Mouse (Mus musculus) cerebellum, postnatal 36 days (tissue): ENCODE data around the gene Lrguk.

ENCODE experiments used
- DNase-seq, 2 experiments: peaks; one replicate each; pipeline ENCODE4 v3.0.0; 2021 to 2022; ENCODE audit warnings: mixed read lengths in 2 of 2

Gene Lrguk

DNA sequence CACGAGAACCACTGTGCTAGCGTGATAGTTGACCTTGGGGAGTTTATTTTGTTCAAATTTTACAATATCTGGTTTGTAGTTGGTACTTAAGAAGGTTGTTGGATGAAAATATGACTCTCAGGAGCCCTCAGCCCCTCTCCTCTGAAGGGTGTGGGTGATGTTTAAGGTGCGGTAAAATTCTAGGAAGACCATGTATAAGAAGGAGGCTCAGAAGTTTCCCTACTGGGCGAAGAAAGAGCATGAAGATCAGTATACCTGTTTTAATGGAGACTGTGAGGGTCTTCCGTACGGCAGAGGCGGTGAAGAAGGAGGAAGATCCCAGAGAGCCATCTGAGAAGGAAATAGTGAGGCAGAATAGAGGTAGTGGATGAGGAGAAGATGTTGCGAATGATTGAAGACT lies 38.0 kb downstream of the Lrguk start:
- no peak for DNase-seq

DNA sequence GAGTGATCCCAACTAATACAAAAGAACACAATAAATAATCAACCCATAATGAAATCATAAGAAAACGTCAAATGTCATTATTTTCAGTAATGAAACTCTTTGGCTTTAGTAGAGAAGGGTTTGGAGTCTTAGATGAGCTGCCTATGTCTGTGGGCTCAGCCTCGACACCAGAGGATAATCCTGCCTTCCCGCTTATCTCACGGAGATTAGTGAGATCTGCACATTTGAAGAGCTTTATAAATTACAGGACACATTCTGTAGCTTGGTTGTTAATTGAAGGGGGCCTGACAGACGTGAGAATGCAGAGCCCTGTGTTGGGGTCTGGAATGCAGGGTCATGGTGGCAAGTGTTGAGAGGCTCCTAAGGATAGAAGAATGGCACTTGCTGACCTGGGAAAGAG lies 42.7 kb downstream of the Lrguk start:
- DNase-seq = no peak

- no peak for DNase-seq
Observed at GRCm38 (mm10) chr6:34073931-34074442, 44.7 kb downstream of the Lrguk start.

DNA sequence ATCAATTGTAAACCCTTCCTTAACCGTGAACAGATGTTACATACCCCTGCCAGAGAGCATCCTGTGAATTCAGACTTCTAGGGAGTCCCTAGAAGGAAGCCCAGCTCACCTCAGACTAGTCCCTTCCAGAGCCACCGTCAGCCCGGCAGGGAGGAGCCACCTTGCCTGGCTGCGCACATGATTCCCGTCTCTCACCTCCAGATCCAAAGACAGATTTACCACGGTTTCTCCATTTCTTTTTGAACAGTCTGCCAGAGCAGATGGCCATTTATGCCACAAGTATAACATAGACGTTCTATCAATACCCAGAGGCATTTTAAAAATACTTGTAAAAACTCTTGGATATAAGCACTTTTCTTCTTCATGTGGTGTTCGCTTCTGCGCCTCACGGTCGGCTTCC lies 46.3 kb downstream of the Lrguk start:
- DNase-seq = no peak

GRCm38 (mm10) chr6:34083471-34083870 lies 54.2 kb downstream of the Lrguk start:
- no peak for DNase-seq

- no peak for DNase-seq
Observed at GRCm38 (mm10) chr6:34087701-34088100, 58.5 kb downstream of the Lrguk start.

DNA sequence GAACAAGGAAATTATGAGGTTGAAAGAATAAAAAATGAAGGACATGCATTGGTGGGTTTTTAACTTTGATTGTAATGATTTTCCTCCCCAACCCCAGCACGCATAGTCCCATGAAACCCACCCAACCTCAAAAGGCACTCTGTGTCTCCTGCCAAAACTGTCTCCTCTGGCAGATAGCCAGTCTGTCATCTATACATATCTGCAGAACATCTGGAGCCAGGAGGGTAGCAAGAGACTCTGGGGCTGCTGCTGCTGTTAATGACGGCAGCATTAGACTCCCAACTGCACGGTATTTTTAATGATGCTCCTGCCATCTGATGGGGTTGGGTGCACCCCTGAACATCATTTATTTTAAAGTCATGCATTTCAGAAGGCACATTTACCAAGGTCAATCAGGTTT lies 59.7 kb downstream of the Lrguk start:
- DNase-seq = no peak

DNA sequence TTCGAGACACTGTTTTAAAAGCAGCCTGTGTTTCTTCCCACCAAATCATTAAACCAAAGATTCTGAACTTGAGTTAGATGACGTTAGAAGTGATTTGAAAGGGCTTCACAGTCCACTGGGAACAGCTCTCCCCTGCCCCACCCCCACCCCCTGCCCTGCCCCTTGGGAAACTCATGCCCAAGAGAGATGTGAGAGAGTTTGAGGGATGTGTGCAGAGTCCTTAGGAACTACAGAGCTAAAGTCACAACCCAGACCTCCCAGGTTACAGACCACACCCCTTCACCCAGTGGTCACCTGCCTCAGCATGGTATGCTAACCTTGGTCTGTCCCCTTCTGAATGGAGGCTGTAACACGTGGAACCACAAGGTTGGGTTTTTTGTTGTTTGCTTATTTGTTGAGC lies 62.3 kb downstream of the Lrguk start:
- no peak for DNase-seq

GRCm38 (mm10) chr6:34096274-34096673 lies 67.0 kb downstream of the Lrguk start:
- no peak for DNase-seq

GRCm38 (mm10) chr6:34096905-34097304 lies 67.7 kb downstream of the Lrguk start:
- no peak for DNase-seq

- DNase-seq = no peak
Observed at GRCm38 (mm10) chr6:34099725-34100124, 70.5 kb downstream of the Lrguk start.

- DNase-seq = no peak
Observed at GRCm38 (mm10) chr6:34101531-34102396, 72.5 kb downstream of the Lrguk start.

DNA sequence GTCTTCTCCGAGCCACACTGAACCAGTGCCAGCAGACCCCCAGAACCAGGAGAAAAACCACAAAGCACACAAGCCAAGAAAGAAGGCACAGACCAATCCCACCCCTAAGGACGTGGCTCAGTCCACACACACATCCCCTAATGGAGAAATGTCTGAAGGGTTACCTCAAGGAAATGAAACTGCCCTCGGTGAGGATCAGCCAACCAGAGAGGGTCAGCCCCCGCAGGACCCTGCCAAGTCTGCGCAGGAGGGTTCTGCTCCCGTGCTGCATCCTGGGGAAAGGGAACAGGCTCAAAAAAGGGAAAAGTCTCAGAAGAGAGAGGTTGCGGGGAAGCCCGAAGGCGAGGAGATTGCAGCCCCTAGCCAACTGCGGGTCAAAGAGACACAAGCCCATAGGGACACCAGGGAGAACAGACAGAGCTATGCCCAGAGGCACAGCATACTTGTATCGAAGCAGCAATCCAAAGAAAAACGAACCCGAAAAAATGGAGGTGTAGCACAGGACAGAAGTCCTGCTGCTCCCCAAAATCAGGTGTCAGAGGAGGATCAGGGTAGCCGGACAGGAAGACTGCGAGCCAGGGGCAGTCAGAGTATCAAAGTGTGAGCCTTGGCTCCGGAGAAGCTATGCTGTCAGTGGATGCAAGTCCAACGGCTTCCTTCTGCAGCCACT lies 74.1 kb downstream of the Lrguk start:
- no peak for DNase-seq

DNA sequence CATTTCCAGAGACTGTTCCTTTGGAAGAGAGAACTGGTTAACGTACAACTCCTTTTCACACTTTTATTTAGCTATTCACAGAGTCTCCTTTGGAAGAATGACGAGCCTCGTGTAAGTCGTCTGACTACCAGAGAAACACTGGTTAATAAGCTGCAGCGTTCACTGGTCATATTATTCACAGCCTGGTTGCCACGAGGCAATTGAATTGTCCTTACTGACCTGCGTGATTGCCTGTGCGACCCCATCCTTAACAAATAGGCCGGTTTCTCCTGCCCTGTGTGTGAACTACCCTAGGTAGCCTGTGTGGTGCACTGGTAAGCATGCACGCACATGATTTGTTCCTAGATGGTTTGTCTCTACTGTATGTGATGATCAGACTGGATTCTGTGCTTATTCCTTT lies 81.3 kb downstream of the Lrguk start:
- no peak for DNase-seq

DNA sequence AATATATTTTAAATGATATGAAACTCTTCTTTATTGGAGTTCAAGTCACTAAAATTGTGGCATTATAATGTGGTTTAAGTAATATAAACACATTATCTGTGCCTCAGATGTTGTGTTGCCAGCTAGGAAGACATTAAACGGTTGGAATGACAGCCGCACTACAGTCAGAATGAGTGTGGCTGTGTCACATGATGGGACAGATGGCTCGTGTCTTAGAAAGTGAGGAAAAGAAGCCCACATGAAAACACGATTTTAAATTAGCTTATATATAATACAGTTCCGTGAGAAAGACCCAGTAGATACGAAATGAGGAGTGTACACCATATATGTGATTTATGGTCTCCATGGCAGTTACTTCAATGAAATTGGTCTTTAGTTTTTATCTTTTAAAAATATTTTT lies 82.2 kb downstream of the Lrguk start:
- DNase-seq = no peak

- DNase-seq = no peak
Observed at GRCm38 (mm10) chr6:34116838-34117478, 87.7 kb downstream of the Lrguk start.

DNA sequence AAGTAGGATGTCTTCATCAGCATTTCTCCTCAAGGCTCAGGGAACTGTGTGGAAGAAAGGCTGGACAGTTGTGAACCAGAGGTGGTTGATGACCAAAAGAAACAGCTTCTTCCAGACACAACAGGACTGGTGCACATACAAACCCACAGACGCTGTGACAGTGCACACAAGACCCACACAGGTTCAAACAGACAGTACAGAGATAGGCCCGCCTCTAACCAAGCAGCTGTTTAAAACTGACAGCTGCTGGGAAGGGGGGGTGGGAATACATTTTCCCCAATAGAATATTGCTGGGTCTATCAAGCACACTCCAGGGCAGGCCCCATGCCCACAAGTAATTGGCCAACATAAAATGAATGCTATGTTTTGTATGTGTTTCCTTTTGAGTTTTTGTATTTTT lies 95.2 kb downstream of the Lrguk start:
- DNase-seq = no peak

- DNase-seq = no peak
Observed at GRCm38 (mm10) chr6:34129261-34129660, 100.0 kb downstream of the Lrguk start.

DNA sequence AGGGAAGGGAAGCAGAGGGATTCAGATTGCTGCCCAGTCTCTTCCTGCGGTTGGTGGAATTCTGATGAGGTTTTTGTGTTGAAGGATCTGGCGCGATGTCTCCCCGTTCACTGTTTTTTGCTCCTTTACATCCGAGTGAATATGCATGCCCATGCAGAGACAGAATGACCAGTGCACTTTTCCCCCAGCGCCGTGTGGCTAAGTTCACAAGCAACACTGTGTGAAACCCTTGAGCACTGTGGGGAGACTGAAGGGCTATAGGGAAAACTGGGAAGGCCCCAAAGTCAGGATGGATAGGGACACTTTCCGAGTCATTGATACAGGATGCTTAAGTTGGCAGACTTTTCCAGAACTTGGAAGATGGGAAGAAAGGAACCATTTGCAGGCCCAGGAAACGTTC lies 103.1 kb downstream of the Lrguk start:
- no peak for DNase-seq

- no peak for DNase-seq
Observed at GRCm38 (mm10) chr6:34138366-34138765, 109.1 kb downstream of the Lrguk start.

DNA sequence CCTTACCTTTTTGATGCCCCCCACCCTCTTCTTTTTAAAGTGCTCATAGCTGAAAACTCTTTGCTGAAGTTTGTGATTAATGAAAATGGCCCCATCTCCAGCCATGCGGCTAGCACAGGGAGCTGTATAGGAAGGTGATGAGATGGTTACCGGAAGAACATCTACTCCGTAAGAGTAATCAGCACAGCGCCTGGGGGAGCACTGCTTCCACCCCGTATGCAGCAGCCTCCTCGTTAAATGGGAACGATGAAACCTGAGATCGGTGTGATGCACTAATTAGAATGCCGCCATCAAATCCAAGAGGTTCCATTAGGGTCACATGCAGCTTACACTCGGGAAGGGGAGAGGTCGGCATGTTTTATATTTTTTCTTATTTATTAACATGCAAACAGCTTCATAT lies 113.7 kb downstream of the Lrguk start:
- no peak for DNase-seq

DNA sequence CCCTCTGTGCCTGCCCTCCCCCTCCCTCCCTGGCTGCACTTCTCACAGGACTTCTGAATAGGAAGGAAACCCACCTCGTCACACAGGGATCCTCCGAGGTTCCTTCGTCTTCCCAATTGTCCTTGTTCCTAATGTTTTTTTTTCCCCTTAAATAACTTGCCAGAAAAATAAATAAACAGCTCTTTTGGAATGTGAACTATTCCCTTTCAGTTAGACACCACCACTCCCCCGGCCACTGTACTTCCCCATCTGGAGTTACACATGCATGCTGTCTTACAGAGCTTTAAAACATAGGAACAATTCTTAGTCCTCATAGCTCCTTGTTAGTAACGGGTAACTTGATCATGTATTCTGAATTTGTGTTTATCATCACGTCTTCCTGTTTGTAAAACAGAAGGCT lies 116.8 kb downstream of the Lrguk start:
- DNase-seq = no peak

GRCm38 (mm10) chr6:34148021-34148420 lies 118.8 kb downstream of the Lrguk start:
- DNase-seq = no peak

- DNase-seq = no peak
Observed at GRCm38 (mm10) chr6:34148639-34149038, 119.4 kb downstream of the Lrguk start.
